Mouse (Mus musculus) cerebellum, postnatal 36 days (tissue): ENCODE results near the gene Ccdc6.
A peak's percentile ranks its signal among the peaks of the same experiment; 100 is the strongest.

ENCODE experiments used
- DNase-seq, 2 experiments: peaks; one replicate each; pipeline ENCODE4 v3.0.0; 2021 to 2022; ENCODE audit warnings: mixed read lengths in 2 of 2

Gene Ccdc6

GRCm38 (mm10) chr10:70133188-70133587 is 36.3 kb downstream of the Ccdc6 start:
- no peak for DNase-seq

- DNase-seq: no peak
Observed at GRCm38 (mm10) chr10:70135680-70136079, 38.8 kb downstream of the Ccdc6 start.

- no peak for DNase-seq
Observed at GRCm38 (mm10) chr10:70137652-70138051, 40.7 kb downstream of the Ccdc6 start.

- no peak for DNase-seq
Observed at GRCm38 (mm10) chr10:70138150-70138549, 41.2 kb downstream of the Ccdc6 start.

- DNase-seq: no peak
Observed at GRCm38 (mm10) chr10:70139368-70139767, 42.4 kb downstream of the Ccdc6 start.

GRCm38 (mm10) chr10:70140414-70140813 is 43.5 kb downstream of the Ccdc6 start:
- no peak for DNase-seq

- no peak for DNase-seq
Observed at GRCm38 (mm10) chr10:70142623-70143022, 45.7 kb downstream of the Ccdc6 start.

- DNase-seq: no peak
Observed at GRCm38 (mm10) chr10:70144004-70144557, 47.2 kb downstream of the Ccdc6 start.

GRCm38 (mm10) chr10:70145873-70146272 is 49.0 kb downstream of the Ccdc6 start:
- DNase-seq: no peak

GRCm38 (mm10) chr10:70149093-70149492 is 52.2 kb downstream of the Ccdc6 start:
- no peak for DNase-seq

GRCm38 (mm10) chr10:70150301-70150700 is 53.4 kb downstream of the Ccdc6 start:
- no peak for DNase-seq

- no peak for DNase-seq
Observed at GRCm38 (mm10) chr10:70151171-70151570, 54.2 kb downstream of the Ccdc6 start.

- DNase-seq: no peak
Observed at GRCm38 (mm10) chr10:70152190-70152743, 55.3 kb downstream of the Ccdc6 start.

GRCm38 (mm10) chr10:70153810-70154209 is 56.9 kb downstream of the Ccdc6 start:
- no peak for DNase-seq

- DNase-seq: peak; percentile 41 to 55
Observed at GRCm38 (mm10) chr10:70156431-70157165, 59.7 kb downstream of the Ccdc6 start.

GRCm38 (mm10) chr10:70159651-70160320 is 62.9 kb downstream of the Ccdc6 start:
- DNase-seq: peak; percentile 33 to 51

- no peak for DNase-seq
Observed at GRCm38 (mm10) chr10:70160811-70161210, 63.9 kb downstream of the Ccdc6 start.

- DNase-seq: no peak
Observed at GRCm38 (mm10) chr10:70161504-70161903, 64.6 kb downstream of the Ccdc6 start.

GRCm38 (mm10) chr10:70163681-70164080 is 66.8 kb downstream of the Ccdc6 start:
- peak; percentile 60 to 62 for DNase-seq

- DNase-seq: peak; percentile 62 to 67
Observed at GRCm38 (mm10) chr10:70165877-70166276, 69.0 kb downstream of the Ccdc6 start.

- DNase-seq: no peak
Observed at GRCm38 (mm10) chr10:70166427-70166826, 69.5 kb downstream of the Ccdc6 start.

GRCm38 (mm10) chr10:70167625-70168024 is 70.7 kb downstream of the Ccdc6 start:
- no peak for DNase-seq

GRCm38 (mm10) chr10:70168396-70168795 is 71.5 kb downstream of the Ccdc6 start:
- DNase-seq: no peak

GRCm38 (mm10) chr10:70169044-70169443 is 72.1 kb downstream of the Ccdc6 start:
- no peak for DNase-seq
